Mouse (Mus musculus) brain, embryonic 14.5 days (tissue): ENCODE results near the gene Rab11a. TPM values are rescaled to one million over a fixed set of nuclear protein-coding genes. Genes with fewer than 3 reads are reported as not detected.
A peak's percentile ranks its signal among the peaks of the same experiment; 100 is the strongest.
"Not testable (repeated sequence)": the region's sequence is repeated elsewhere in the genome, so short reads cannot be mapped to it uniquely, and the experiment has no call there.

Experiments used
- DNase-seq: peaks from one replicate; pipeline ENCODE4 v3.0.0-alpha.2; 2011; ENCODE audit warnings: low read depth
- CTCF ChIP-seq: fragments of 200-500 bp; IDR thresholded peaks from 2 replicates; pipeline ENCODE4 v1.5.1; 2012; ENCODE audit warnings: inconsistent platforms, mild to moderate bottlenecking, moderate library complexity, borderline replicate concordance; ENCODE audit not compliant: insufficient read depth, insufficient read length; ENCODE audit errors: extremely low read depth
- POLR2A ChIP-seq: fragments of 200-500 bp; IDR thresholded peaks from 2 replicates; pipeline ENCODE4 v1.6.1; 2012; ENCODE audit warnings: mild to moderate bottlenecking, inconsistent platforms, borderline replicate concordance; ENCODE audit not compliant: poor library complexity, insufficient read depth, insufficient read length, severe bottlenecking; ENCODE audit errors: extremely low read depth
- polyA plus RNA-seq: library from polyadenylated mRNA; depleted of rRNA; stranded (reverse); fragments of >200 nt; gene quantifications from 2 replicates; pipeline ENCODE4 v1.2.3, GENCODE M21; 2012

Rab11a gene
- polyA plus RNA-seq, 1 experiment, result 306 TPM

DNA sequence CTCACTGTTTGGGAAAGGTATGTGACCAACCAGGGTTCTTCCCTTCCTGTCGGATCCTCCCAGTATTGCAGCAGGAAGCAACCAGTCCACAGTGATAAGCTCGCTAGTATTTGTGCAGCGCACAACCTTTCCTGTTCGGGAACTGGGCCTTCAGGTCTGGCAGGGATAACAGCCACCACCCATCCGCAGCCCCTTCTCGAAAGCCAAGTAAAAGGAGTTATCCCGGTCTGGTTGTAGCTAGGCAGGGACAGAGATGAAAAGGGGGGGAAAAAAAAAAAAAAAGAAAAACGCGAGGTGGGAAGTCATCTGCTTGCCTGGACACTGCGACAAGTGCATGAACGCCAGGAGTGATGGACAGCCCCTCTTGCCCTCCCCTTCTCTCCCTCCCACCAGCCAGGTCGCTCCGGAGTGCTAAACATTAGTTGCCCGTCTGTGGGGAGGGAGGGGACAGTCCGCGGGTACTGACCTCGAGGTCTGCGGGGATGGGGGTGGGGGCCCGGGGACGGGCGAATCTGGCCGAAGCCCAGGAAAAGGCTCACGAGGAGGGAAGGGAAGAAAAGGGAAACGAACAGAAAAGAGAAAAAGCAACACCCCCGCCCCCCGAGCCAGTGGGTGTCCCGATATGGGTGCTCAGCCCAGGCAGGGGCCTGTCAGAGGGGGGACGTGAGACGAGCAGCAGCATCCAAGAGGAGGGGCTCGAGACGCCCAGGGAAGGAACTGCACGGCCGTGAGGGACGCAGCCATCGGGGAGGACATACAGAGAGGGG lies 736 bp downstream of the Rab11a start:
- peak; percentile 79 for DNase-seq
- peak; percentile 39; the same call in 1 of the 2 replicates for TF ChIP-seq CTCF
- no peak for TF ChIP-seq POLR2A

DNA sequence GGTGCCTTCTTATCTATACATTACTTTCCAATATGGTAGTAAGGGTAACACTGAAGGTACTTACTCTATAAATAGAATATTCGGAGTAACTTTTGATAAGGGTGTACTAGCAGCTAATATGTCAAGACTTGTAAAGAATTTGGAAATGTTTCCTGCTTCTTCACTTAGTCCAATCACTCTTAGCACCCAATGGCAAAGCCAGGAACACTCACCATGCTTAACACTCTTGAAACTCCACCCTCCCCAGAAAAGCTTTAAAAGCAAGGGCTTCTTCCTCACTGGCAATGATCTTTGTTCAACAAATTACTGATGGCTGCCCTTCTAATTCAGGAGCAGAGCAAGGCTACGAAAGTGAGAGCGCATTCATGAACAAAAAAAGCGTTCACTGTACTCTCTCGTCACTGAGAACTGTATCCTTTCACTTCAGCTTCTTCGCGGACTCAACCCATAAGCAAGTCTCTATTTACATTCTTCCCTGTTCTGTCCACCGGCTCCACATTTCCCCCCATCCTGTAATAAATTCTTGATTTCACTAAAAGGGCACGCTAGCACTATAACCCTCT lies 1.4 kb downstream of the Rab11a start:
- TF ChIP-seq POLR2A (no peak), CTCF (no peak)
- no peak for DNase-seq

DNA sequence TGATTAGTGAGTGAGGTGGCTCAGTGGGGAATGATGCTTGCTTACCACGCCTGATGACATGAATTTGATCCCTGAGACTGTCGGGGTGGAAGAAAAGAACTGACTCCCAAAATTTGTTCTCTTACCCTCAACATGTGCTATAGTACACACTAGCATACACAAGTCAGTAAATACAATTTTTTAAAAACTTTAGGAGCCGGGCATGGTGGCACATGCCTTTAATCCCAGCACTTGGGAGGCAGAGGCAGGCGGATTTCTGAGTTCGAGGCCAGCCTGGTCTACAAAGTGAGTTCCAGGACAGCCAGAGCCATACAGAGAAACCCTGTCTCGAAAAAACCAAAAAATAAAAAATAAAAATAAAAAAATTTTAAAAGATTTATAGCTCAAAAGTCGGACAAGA lies 2.6 kb downstream of the Rab11a start:
- DNase-seq, result not testable (repeated sequence)

DNA sequence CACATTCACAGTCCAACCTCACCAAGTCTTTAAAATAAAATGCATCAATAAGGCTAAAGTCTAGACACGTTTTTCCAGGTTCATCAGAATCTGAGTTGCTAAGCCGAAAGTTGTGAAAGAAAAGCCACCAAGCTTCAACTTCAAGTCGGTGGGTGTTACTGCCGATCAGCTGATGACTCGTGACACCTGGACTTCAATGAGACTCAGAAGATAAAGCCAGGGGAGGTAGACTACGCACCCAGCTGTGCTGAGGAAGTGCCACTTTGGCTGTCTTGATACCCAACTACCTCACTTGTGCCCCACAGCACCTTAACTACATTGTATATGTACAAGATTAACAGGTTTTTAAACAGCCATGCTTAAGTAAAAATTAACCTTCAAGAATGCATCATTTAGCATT lies 3.4 kb downstream of the Rab11a start:
- DNase-seq, result no peak
- TF ChIP-seq POLR2A (no peak), CTCF (no peak)

DNA sequence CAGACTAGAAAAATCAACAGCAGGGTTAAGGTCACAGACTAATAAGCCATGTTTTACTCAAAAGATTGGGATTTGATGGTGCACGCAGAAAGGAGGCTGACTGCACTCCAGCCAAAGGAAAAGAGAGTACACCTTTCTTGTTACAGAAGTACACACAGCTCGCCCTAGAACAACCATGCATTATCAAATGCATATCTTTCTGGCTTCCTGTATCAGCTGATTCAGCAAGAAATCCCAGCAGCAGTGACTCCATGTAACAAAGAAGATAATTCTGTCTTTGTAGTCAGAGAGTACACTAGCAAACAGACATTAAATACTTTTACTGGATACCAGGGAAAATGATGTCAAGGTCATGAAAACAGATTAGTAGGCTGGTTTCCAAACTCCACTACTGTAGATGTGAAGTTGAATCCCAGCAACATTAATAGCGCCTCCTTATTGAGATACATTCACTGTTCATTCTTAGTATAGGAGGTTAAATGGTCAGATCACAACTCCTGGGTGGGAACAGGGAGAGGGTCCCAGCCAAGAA lies 6.5 kb downstream of the Rab11a start:
- no peak for TF ChIP-seq POLR2A
- no peak for TF ChIP-seq CTCF

DNA sequence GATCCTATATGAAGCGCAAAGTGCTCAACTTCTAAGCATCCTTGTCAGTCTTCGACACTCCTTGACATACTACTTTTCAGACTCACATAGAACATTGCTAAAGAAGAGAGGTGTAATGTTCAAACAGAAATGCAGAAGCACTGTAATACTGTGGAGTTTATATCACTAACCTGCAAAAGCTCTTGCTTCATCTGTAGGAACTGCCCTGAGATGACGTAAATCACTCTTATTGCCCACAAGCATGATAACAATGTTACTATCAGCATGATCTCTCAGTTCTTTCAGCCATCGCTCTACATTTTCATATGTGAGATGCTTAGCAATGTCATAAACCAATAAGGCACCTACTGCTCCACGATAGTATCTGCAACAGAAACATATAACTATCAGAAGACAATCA lies 11.1 kb downstream of the Rab11a start:
- DNase-seq, result no peak
- TF ChIP-seq CTCF, result no peak
- TF ChIP-seq POLR2A, result no peak

More for the DNA sequence above, 6.5 kb downstream of the Rab11a start:
- no peak for DNase-seq

DNA sequence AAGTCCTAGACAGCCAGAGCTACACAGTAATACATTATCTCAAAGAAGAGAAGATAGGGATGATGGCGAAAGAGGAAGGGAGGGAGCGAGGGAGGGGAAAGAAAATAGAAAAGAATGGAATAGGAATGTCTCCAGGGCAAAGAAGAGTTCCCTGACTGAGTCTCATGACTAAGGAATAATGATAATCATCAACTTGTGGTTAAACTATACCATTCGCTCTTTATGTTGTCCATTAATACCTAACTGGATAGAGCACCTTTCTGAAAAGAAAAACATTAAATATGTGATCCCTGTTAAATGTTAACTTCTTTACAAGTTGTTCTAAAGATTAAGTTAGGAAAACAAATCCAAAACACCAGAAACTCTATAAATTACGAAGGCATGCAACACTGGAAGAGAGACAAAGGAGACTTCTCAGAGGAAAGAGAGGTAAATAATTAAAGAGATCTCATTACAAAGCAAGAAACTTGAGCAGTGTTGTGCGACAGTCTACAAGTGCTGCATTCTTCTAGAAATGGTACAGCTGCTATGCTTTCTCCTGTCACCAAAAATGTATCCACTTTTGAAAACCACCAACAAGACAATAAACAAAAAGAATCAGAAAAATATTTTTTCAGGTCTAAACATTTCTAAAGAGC lies 17.9 kb downstream of the Rab11a start:
- TF ChIP-seq POLR2A (no peak), CTCF (no peak)
- no peak for DNase-seq

DNA sequence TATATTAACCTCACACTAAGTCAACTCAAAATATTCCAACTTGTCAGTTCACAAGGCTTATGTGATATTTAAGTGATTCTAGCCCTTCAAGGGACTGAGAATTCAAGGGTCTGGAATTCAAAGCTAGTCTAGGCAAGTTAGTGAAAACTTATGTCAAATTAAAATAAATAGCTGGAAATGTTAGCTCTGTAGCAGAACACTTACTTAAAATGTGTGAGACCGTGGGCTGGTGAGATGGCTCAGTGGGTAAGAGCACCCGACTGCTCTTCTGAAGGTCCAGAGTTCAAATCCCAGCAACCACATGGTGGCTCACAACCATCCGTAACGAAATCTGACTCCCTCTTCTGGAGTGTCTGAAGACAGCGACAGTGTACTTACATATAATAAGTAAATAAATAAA lies 27.3 kb downstream of the Rab11a start:
- not testable (repeated sequence) for DNase-seq

DNA sequence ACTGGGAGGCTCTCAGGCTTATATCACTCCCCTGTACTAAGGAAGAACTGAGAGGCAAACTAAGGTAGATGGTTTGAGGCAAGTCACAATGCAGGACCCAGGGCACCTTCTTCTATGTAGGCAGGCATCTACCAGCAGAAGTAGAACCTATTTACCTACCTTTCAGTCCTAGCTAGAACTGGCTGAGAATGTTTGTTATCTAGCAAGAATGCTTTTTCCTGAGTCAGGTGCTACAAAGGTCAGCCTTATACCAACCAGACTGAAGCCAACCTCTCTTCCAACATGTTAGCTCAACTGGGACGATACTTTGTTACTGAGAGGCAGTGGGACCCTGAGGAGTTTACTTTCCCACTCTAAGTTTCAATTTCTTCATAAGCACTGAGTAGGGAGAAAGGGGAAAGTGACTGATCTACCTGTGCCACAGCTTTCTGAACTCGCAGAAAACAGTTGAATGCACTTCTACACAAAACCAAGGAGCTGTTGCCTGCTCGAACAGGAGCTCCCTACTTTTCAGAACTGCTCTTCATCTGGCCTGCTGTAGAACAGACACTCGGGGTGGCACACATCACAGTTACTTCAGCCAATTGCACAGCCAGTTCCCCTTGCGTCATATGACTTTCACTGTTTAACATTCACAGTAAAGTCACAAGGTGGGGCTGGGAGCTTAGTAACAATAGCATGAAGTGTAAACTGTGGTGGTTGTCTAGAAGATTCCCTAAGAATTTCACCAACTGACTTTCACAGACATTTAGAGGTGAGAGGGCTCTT lies 33.3 kb downstream of the Rab11a start:
- DNase-seq, result no peak
- TF ChIP-seq POLR2A, result no peak
- no peak for TF ChIP-seq CTCF

DNA sequence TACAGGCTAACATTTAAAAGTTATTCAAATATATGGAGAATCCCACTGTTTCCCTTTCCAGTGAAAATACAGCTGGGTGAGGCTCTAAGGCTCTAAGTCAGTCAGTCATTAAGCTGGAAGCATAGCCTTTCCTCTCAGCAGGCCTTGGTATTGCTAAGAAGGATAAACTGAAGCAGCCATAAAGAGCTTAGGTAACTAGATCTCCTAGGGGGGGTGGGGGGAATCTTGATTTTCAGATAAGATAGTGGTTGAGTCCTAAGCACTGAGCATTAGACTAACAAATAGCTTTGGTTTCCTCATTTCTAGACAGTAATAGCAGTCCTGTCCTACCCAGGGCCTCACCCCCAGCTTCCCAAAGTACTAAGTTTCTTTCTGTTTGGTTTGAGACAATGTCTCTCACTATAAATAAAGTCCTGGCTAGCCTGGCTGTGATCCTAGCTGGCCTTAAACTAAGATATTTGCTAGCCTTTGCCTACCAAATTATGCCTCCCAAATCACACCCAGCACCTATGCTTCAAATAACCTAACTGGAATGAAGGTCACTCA lies 34.1 kb downstream of the Rab11a start:
- DNase-seq, result no peak
- TF ChIP-seq CTCF (no peak), POLR2A (no peak)

DNA sequence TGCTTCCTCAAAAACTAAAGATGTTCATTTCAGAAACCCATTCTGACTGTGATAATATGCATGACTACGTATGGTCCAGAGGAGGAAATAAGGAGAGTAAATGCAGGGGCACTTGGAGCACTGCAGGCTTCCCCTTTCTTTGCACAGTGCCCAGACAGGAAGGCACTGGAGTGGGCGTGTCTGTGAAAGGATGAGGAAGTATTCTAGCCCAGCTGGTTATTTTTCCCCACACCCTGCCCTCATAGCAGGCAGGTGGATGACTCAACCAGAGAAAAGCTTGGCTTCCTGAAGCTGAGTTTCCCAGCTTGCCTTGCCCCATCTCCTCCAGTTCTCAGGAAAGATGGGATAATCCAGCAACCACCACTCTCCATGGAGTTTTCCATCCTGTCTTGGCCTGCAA lies 34.6 kb downstream of the Rab11a start:
- DNase-seq, result no peak
- TF ChIP-seq CTCF (no peak), POLR2A (no peak)
